Mouse (Mus musculus) forebrain, postnatal 0 days (tissue): ENCODE data around the gene P2rx1. TPM values are rescaled to one million over a fixed set of nuclear protein-coding genes. Genes with fewer than 3 reads are reported as not detected.

Experiments
- ATAC-seq: fragments of 200-750 bp; cut with Nextera tagmentation; 2 replicates; pipeline ENCODE4 v1.8.0; 2017; ENCODE audit warnings: mild to moderate bottlenecking, moderate library complexity
- DNase-seq: peaks from one replicate; pipeline ENCODE4 v3.0.0-alpha.2; 2015
- H3K27ac ChIP-seq: fragments of 300-500 bp; sonication (generic); 2 replicates; pipeline ENCODE4 v1.5.1; 2014; ENCODE audit warnings: low read depth, mild to moderate bottlenecking, antibody characterized with exemption, low read length, moderate library complexity, mixed read lengths
- H3K27me3 ChIP-seq: fragments of 300-500 bp; sonication (generic); 2 replicates; pipeline ENCODE4 v1.6.1; 2014; ENCODE audit warnings: mild to moderate bottlenecking, low read length, mixed read lengths; ENCODE audit not compliant: insufficient read depth
- H3K36me3 ChIP-seq: fragments of 300-500 bp; sonication (generic); 2 replicates; pipeline ENCODE4 v1.6.1; 2014; ENCODE audit warnings: mild to moderate bottlenecking, moderate library complexity; ENCODE audit not compliant: insufficient read depth
- H3K4me1 ChIP-seq: fragments of 300-500 bp; sonication (generic); 2 replicates; pipeline ENCODE4 v1.6.1; 2014; ENCODE audit warnings: antibody characterized with exemption; ENCODE audit not compliant: insufficient read depth
- H3K4me2 ChIP-seq: fragments of 300-500 bp; sonication (generic); 2 replicates; pipeline ENCODE4 v1.6.1; 2014; ENCODE audit warnings: low read depth, mild to moderate bottlenecking, moderate library complexity
- H3K4me3 ChIP-seq: fragments of 300-500 bp; sonication (generic); 2 replicates; pipeline ENCODE4 v1.5.1; 2014; ENCODE audit warnings: low read depth, low read length, mixed read lengths
- H3K9ac ChIP-seq: fragments of 300-500 bp; sonication (generic); 2 replicates; pipeline ENCODE4 v1.6.1; 2014; ENCODE audit warnings: mild to moderate bottlenecking
- H3K9me3 ChIP-seq: fragments of 300-500 bp; sonication (generic); 2 replicates; pipeline ENCODE4 v1.6.1; 2016; ENCODE audit warnings: low read length
- CTCF ChIP-seq: sonication (generic); IDR thresholded peaks from 2 replicates; pipeline ENCODE4 v1.5.1; 2016; ENCODE audit warnings: antibody characterized with exemption, control low read depth, low read depth
- WGBS: fragments of 180-500 bp; shearing (Covaris S2); extraction: QIAGEN DNeasy Blood & Tissue Kit; methylation state at CpG from one replicate; pipeline ENCODE4 v1.1.7; 2014; 5-methylcytosine and 5-hydroxymethylcytosine counted together
- polyA plus RNA-seq: library from polyadenylated mRNA; unstranded; fragments of >200 nt; fragmentation: Nextera tagmentation; extraction: Ambion mirVana; gene quantifications from 2 replicates; pipeline ENCODE4 v1.2.1, GENCODE M21; 2015
- total RNA-seq: library from RNA; depleted of rRNA; stranded (reverse); fragments of >200 nt; gene quantifications from 2 replicates; pipeline ENCODE4 v1.2.3, GENCODE M21; 2014; rRNA removed

P2rx1 gene
- total RNA-seq (0.08 and 2.0 TPM in 2 replicates), polyA plus RNA-seq (0.19 and 0.25 TPM in 2 replicates)

- Histone ChIP-seq H3K36me3 (no peaks in the 10 kb centered on the region), H3K9ac (no peak within 1 kb of the TSS), H3K4me2 (no peak within 1 kb of the TSS), H3K9me3 (no peaks in the 10 kb centered on the region), H3K27ac (no peak within 1 kb of the TSS), H3K27me3 (no peaks in the 10 kb centered on the region), H3K4me3 (no peak within 1 kb of the TSS), H3K4me1 (no peaks in the 10 kb centered on the region)
- TF ChIP-seq CTCF: no peak
- 53% methylated on average over 8 of the region's 8 CpGs for WGBS
- no peak for DNase-seq
- no peak for ATAC-seq
Observed at GRCm38 (mm10) chr11:72998771-72999170, at the start of gene P2rx1. P2rx1 (plus strand) TSS chr11:72999103.

- no peak overlapping the region for H3K4me2 ChIP-seq
- DNase-seq: no peak
- H3K4me3 ChIP-seq: no peak overlapping the region
- ATAC-seq: no peak
- no peaks in the 10 kb centered on the region for H3K27me3 ChIP-seq
- no peaks in the 10 kb centered on the region for H3K9me3 ChIP-seq
- WGBS: 78% methylated on average over 22 of the region's 22 CpGs
- no peak overlapping the region for H3K9ac ChIP-seq
- no peaks in the 10 kb centered on the region for H3K36me3 ChIP-seq
- TF ChIP-seq CTCF: no peak
- H3K27ac ChIP-seq: no peak overlapping the region
- H3K4me1 ChIP-seq: no peaks in the 10 kb centered on the region
Observed at GRCm38 (mm10) chr11:72951137-72952000, 47.5 kb upstream of the P2rx1 start.

GRCm38 (mm10) chr11:72952226-72952625 is 46.7 kb upstream of the P2rx1 start:
- no peak overlapping the region for H3K4me2 ChIP-seq
- no peak overlapping the region for H3K9ac ChIP-seq
- H3K4me3 ChIP-seq: no peak overlapping the region
- DNase-seq: no peak
- no peaks in the 10 kb centered on the region for H3K4me1 ChIP-seq
- no peaks in the 10 kb centered on the region for H3K27me3 ChIP-seq
- WGBS: 39% methylated on average over 3 of the region's 3 CpGs
- H3K36me3 ChIP-seq: no peaks in the 10 kb centered on the region
- H3K9me3 ChIP-seq: no peaks in the 10 kb centered on the region
- ATAC-seq: no peak
- no peak for TF ChIP-seq CTCF
- H3K27ac ChIP-seq: no peak overlapping the region

GRCm38 (mm10) chr11:72952697-72953096 is 46.2 kb upstream of the P2rx1 start:
- Histone ChIP-seq H3K27ac (no peak overlapping the region), H3K27me3 (no peaks in the 10 kb centered on the region), H3K9ac (no peak overlapping the region), H3K4me1 (no peaks in the 10 kb centered on the region), H3K36me3 (no peaks in the 10 kb centered on the region), H3K9me3 (no peaks in the 10 kb centered on the region), H3K4me3 (no peak overlapping the region), H3K4me2 (no peak overlapping the region)
- 89% methylated on average over 6 of the region's 6 CpGs for WGBS
- DNase-seq: no peak
- no peak for ATAC-seq
- no peak for TF ChIP-seq CTCF

- Histone ChIP-seq H3K36me3 (no peaks in the 10 kb centered on the region), H3K4me3 (no peak overlapping the region), H3K9ac (no peak overlapping the region), H3K27ac (no peak overlapping the region), H3K4me1 (no peaks in the 10 kb centered on the region), H3K4me2 (no peak overlapping the region), H3K27me3 (no peaks in the 10 kb centered on the region), H3K9me3 (no peaks in the 10 kb centered on the region)
- TF ChIP-seq CTCF: no peak
- 77% methylated on average over 1 of the region's 1 CpGs for WGBS
- no peak for DNase-seq
- no peak for ATAC-seq
Observed at GRCm38 (mm10) chr11:72953116-72953439, 45.8 kb upstream of the P2rx1 start.

GRCm38 (mm10) chr11:72953440-72954151 is 45.3 kb upstream of the P2rx1 start:
- Histone ChIP-seq H3K27ac (no peak overlapping the region), H3K27me3 (no peaks in the 10 kb centered on the region), H3K4me3 (no peak overlapping the region), H3K4me2 (no peak overlapping the region), H3K9me3 (no peaks in the 10 kb centered on the region), H3K9ac (no peak overlapping the region), H3K4me1 (no peaks in the 10 kb centered on the region), H3K36me3 (no peaks in the 10 kb centered on the region)
- no peak for DNase-seq
- 92% methylated on average over 4 of the region's 4 CpGs for WGBS
- ATAC-seq: no peak
- no peak for TF ChIP-seq CTCF

GRCm38 (mm10) chr11:72954216-72954615 is 44.7 kb upstream of the P2rx1 start:
- Histone ChIP-seq H3K27ac (no peak overlapping the region), H3K4me1 (no peaks in the 10 kb centered on the region), H3K4me3 (no peak overlapping the region), H3K36me3 (no peaks in the 10 kb centered on the region), H3K27me3 (peaks cover 4% of the 10 kb centered on the region), H3K9me3 (no peaks in the 10 kb centered on the region), H3K9ac (no peak overlapping the region), H3K4me2 (no peak overlapping the region)
- 89% methylated on average over 4 of the region's 4 CpGs for WGBS
- DNase-seq: no peak
- no peak for TF ChIP-seq CTCF
- ATAC-seq: no peak
